Comparison of ENCODE assay signal across 17 mouse cellular contexts in genomic region chr5:108703754-108704626, GRCm38 (mm10). TPM values are rescaled to one million over a fixed set of nuclear protein-coding genes. Genes with fewer than 3 reads are reported as not detected.
DNase-seq lines count a peak whose midpoint lies in the region; ATAC-seq and TF ChIP-seq lines count a peak whose summit lies in the region.
"Had no signal": no experiment of that assay in that cellular context is flagged by ENCODE, and none has a peak within 500 bp of the region (broad histone marks: within the 10 kb centered on the region; RNA-seq: fewer than 3 reads in every experiment).

No protein-coding gene starts in this region.

- 84% methylated on average over 12 of the region's 12 CpGs for WGBS in forebrain, embryonic 10.5 days
- 88% methylated on average over 12 of the region's 12 CpGs for WGBS in forebrain, embryonic 13.5 days
- WGBS in lung, embryonic 14.5 days: 67% methylated on average over 12 of the region's 12 CpGs
- WGBS in lung, adult 2 months: 77% methylated on average over 12 of the region's 12 CpGs
- WGBS in hindbrain, embryonic 12.5 days: 84% methylated on average over 12 of the region's 12 CpGs
- 66% methylated on average over 12 of the region's 12 CpGs for WGBS in stomach, embryonic 14.5 days

- H3K9ac ChIP-seq in forebrain, embryonic 13.5 days: no peak overlapping the region
- no peak overlapping the region; the same call in 1 of the 2 replicates for H3K9ac ChIP-seq in lung, embryonic 14.5 days
- no peak overlapping the region for H3K9ac ChIP-seq in hindbrain, embryonic 12.5 days
- H3K9ac ChIP-seq in stomach, embryonic 14.5 days (replicated peaks; ENCODE audit: low read depth, low read length): 0 out of 2 replicates have a peak overlapping the region, but pooled peaks have one; percentile 6
- H3K9ac ChIP-seq: forebrain, embryonic 15.5 days; heart, embryonic 15.5 days; liver, embryonic 14.5 days had no signal

- no peak for TF ChIP-seq POLR2A in lung, adult 2 months (IDR thresholded peaks at IDR 0.05; ENCODE audit: borderline replicate concordance, extremely low read depth, low read depth, low read length)

- no peak overlapping the region for H3K4me2 ChIP-seq in forebrain, embryonic 13.5 days
- no peak overlapping the region for H3K4me2 ChIP-seq in lung, embryonic 14.5 days
- H3K4me2 ChIP-seq in hindbrain, embryonic 12.5 days (replicated peaks): no peak overlapping the region
- no peak overlapping the region for H3K4me2 ChIP-seq in stomach, embryonic 14.5 days (replicated peaks; ENCODE audit: low read depth, low read length)
- H3K4me2 ChIP-seq: forebrain, embryonic 15.5 days; heart, embryonic 15.5 days had no signal

- peaks cover 78% of the 10 kb centered on the region for H3K36me3 ChIP-seq in forebrain, embryonic 10.5 days (replicated peaks)
- H3K36me3 ChIP-seq in forebrain, embryonic 13.5 days (ENCODE audit: poor library complexity, severe bottlenecking): peaks cover 41% of the 10 kb centered on the region
- H3K36me3 ChIP-seq in lung, embryonic 14.5 days (ENCODE audit: insufficient read depth): peaks cover 38% of the 10 kb centered on the region
- H3K36me3 ChIP-seq in hindbrain, embryonic 12.5 days: peaks cover 29% of the 10 kb centered on the region
- H3K36me3 ChIP-seq in stomach, embryonic 14.5 days (ENCODE audit: control insufficient read depth, insufficient read depth, low read length): peaks cover 30% of the 10 kb centered on the region
- H3K36me3 ChIP-seq: forebrain, embryonic 15.5 days had no signal

- no peak for ATAC-seq in forebrain, embryonic 13.5 days
- ATAC-seq in lung, embryonic 14.5 days (ENCODE audit: insufficient read depth): peak; percentile 21
- 0 out of 2 replicates have a peak, but pooled peaks have one; percentile 2 for ATAC-seq in hindbrain, embryonic 12.5 days (ENCODE audit: low FRiP score)
- ATAC-seq in stomach, embryonic 14.5 days (ENCODE audit: insufficient number of reproducible peaks, insufficient read depth, low FRiP score, low read depth): no peak; the same call in 1 of the 2 replicates
- ATAC-seq: forebrain, embryonic 15.5 days; inflammation-experienced regulatory T-cells, adult 6 months had no signal

- no peak for TF ChIP-seq CTCF in lung, embryonic 14.5 days (IDR thresholded peaks at IDR 0.05; ENCODE audit: low read depth)
- no peak for TF ChIP-seq CTCF in lung, adult 2 months (IDR thresholded peaks at IDR 0.05; ENCODE audit: insufficient read depth, low read length)

- no peaks in the 10 kb centered on the region for H3K9me3 ChIP-seq in forebrain, embryonic 10.5 days
- no peaks in the 10 kb centered on the region for H3K9me3 ChIP-seq in forebrain, embryonic 13.5 days (replicated peaks)
- no peaks in the 10 kb centered on the region for H3K9me3 ChIP-seq in lung, embryonic 14.5 days (ENCODE audit: low read depth, low read length)
- H3K9me3 ChIP-seq in hindbrain, embryonic 12.5 days (replicated peaks): no peaks in the 10 kb centered on the region
- H3K9me3 ChIP-seq in stomach, embryonic 14.5 days (ENCODE audit: control insufficient read depth, low read depth, low read length): no peaks in the 10 kb centered on the region
- H3K9me3 ChIP-seq: forebrain, embryonic 15.5 days; G1E; heart, embryonic 15.5 days had no signal

- peaks cover 43% of the 10 kb centered on the region for H3K4me1 ChIP-seq in forebrain, embryonic 10.5 days
- 0 out of 2 replicates have a peak, but pooled peaks cover 8% of the 10 kb centered on the region for H3K4me1 ChIP-seq in forebrain, embryonic 13.5 days
- H3K4me1 ChIP-seq in lung, embryonic 14.5 days (ENCODE audit: insufficient read depth): peaks cover 5% of the 10 kb centered on the region; the same call in 1 of the 2 replicates
- no peaks in the 10 kb centered on the region for H3K4me1 ChIP-seq in lung, adult 2 months (ENCODE audit: control insufficient read depth, insufficient read depth, low read length)
- peaks cover 21% of the 10 kb centered on the region for H3K4me1 ChIP-seq in hindbrain, embryonic 12.5 days
- 0 out of 2 replicates have a peak, but pooled peaks cover 5% of the 10 kb centered on the region for H3K4me1 ChIP-seq in stomach, embryonic 14.5 days (ENCODE audit: control insufficient read depth, insufficient read depth, low read length)
- H3K4me1 ChIP-seq: forebrain, embryonic 15.5 days had no signal

- no peak for DNase-seq in forebrain, embryonic 10.5 days (ENCODE audit: extremely low spot score, low spot score)
- peak; percentile 40 for DNase-seq in lung, embryonic 14.5 days
- DNase-seq in lung, adult 2 months: no peak
- DNase-seq in urinary bladder, postnatal 4 days (ENCODE audit: low spot score in 2 of 2): no peak
- no peak for DNase-seq in ovary, postnatal 10 days (ENCODE audit: low spot score)
- DNase-seq: B cell, adult 2 months; cerebellum, adult 9-11 months; kidney, postnatal 36 days; thymus, adult 2 months had no signal

- H3K27me3 ChIP-seq in forebrain, embryonic 10.5 days (ENCODE audit: poor library complexity, severe bottlenecking): no peaks in the 10 kb centered on the region
- no peaks in the 10 kb centered on the region for H3K27me3 ChIP-seq in forebrain, embryonic 13.5 days
- H3K27me3 ChIP-seq in lung, embryonic 14.5 days (ENCODE audit: insufficient read depth, low read length): no peaks in the 10 kb centered on the region
- H3K27me3 ChIP-seq in hindbrain, embryonic 12.5 days: no peaks in the 10 kb centered on the region
- no peaks in the 10 kb centered on the region for H3K27me3 ChIP-seq in stomach, embryonic 14.5 days (ENCODE audit: control insufficient read depth, insufficient read depth, low read length)
- H3K27me3 ChIP-seq: forebrain, embryonic 15.5 days; heart, embryonic 15.5 days had no signal

- H3K27ac ChIP-seq in forebrain, embryonic 10.5 days: 0 out of 2 replicates have a peak overlapping the region, but pooled peaks have one; percentile 0
- no peak overlapping the region for H3K27ac ChIP-seq in forebrain, embryonic 13.5 days
- H3K27ac ChIP-seq in lung, embryonic 14.5 days (ENCODE audit: low read depth): no peak overlapping the region
- H3K27ac ChIP-seq in hindbrain, embryonic 12.5 days: no peak overlapping the region
- no peak overlapping the region for H3K27ac ChIP-seq in stomach, embryonic 14.5 days (ENCODE audit: low read length)
- H3K27ac ChIP-seq: forebrain, embryonic 15.5 days; heart, embryonic 15.5 days; liver, embryonic 14.5 days had no signal

- no peak overlapping the region for H3K4me3 ChIP-seq in forebrain, embryonic 10.5 days
- H3K4me3 ChIP-seq in forebrain, embryonic 13.5 days: no peak overlapping the region
- H3K4me3 ChIP-seq in lung, embryonic 14.5 days (ENCODE audit: low read depth, low read length): no peak overlapping the region
- H3K4me3 ChIP-seq in lung, adult 2 months (replicated peaks; ENCODE audit: extremely low read depth, low read depth, low read length): no peak overlapping the region
- H3K4me3 ChIP-seq in hindbrain, embryonic 12.5 days: no peak overlapping the region
- H3K4me3 ChIP-seq in stomach, embryonic 14.5 days (ENCODE audit: low read depth, low read length): no peak overlapping the region
- H3K4me3 ChIP-seq: forebrain, embryonic 15.5 days; heart, embryonic 15.5 days had no signal

RNA-seq across cellular contexts. Expression of gene Fgfrl1, which starts 11.8 kb away (rescaled TPM):
- polyA plus RNA-seq in forebrain, embryonic 10.5 days (2016; fragmentation: Nextera tagmentation; extraction: Ambion mirVana): 10.4 and 12.3 TPM in 2 replicates
- polyA plus RNA-seq in forebrain, embryonic 13.5 days (2015; fragmentation: Nextera tagmentation; extraction: Ambion mirVana): 5.5 and 5.6 TPM in 2 replicates
- 40.1 and 47.5 TPM in 2 replicates for polyA plus RNA-seq in lung, embryonic 14.5 days (2014; fragmentation: Nextera tagmentation; extraction: Ambion mirVana)
- 48.5 and 48.7 TPM in 2 replicates for polyA plus RNA-seq in lung, adult 2 months (2012; rRNA removed)
- 25.3 and 29.4 TPM in 2 replicates for polyA plus RNA-seq in hindbrain, embryonic 12.5 days (2016; fragmentation: Nextera tagmentation; extraction: Ambion mirVana)
- polyA plus RNA-seq in stomach, embryonic 14.5 days (2014; fragmentation: Nextera tagmentation; extraction: Ambion mirVana): 13.0 and 17.1 TPM in 2 replicates

RNA-seq across cellular contexts. Expression of gene Slc26a1, which starts 28.6 kb away (rescaled TPM):
- polyA plus RNA-seq in forebrain, embryonic 10.5 days (2016; fragmentation: Nextera tagmentation; extraction: Ambion mirVana): 0.77 and 1.0 TPM in 2 replicates
- polyA plus RNA-seq in forebrain, embryonic 13.5 days (2015; fragmentation: Nextera tagmentation; extraction: Ambion mirVana): 1.5 and 1.6 TPM in 2 replicates
- 0.60 and 0.70 TPM in 2 replicates for polyA plus RNA-seq in lung, embryonic 14.5 days (2014; fragmentation: Nextera tagmentation; extraction: Ambion mirVana)
- polyA plus RNA-seq in lung, adult 2 months (2012; rRNA removed): 0.05 and 0.11 TPM in 2 replicates
- 1.6 and 1.7 TPM in 2 replicates for polyA plus RNA-seq in hindbrain, embryonic 12.5 days (2016; fragmentation: Nextera tagmentation; extraction: Ambion mirVana)
- 1.1 and 1.9 TPM in 2 replicates for polyA plus RNA-seq in stomach, embryonic 14.5 days (2014; fragmentation: Nextera tagmentation; extraction: Ambion mirVana)

RNA-seq across cellular contexts. Expression of gene Dgkq, which starts 34.5 kb away (rescaled TPM):
- polyA plus RNA-seq in forebrain, embryonic 10.5 days (2016; fragmentation: Nextera tagmentation; extraction: Ambion mirVana): 11.3 and 13.3 TPM in 2 replicates
- polyA plus RNA-seq in forebrain, embryonic 13.5 days (2015; fragmentation: Nextera tagmentation; extraction: Ambion mirVana): 13.7 and 19.0 TPM in 2 replicates
- polyA plus RNA-seq in lung, embryonic 14.5 days (2014; fragmentation: Nextera tagmentation; extraction: Ambion mirVana): 8.7 and 12.1 TPM in 2 replicates
- polyA plus RNA-seq in lung, adult 2 months (2012; rRNA removed): 24.5 and 27.5 TPM in 2 replicates
- 21.9 and 23.5 TPM in 2 replicates for polyA plus RNA-seq in hindbrain, embryonic 12.5 days (2016; fragmentation: Nextera tagmentation; extraction: Ambion mirVana)
- polyA plus RNA-seq in stomach, embryonic 14.5 days (2014; fragmentation: Nextera tagmentation; extraction: Ambion mirVana): 9.1 and 11.6 TPM in 2 replicates

RNA-seq across cellular contexts. Expression of gene Idua, which starts 43.9 kb away (rescaled TPM):
- polyA plus RNA-seq in forebrain, embryonic 10.5 days (2016; fragmentation: Nextera tagmentation; extraction: Ambion mirVana): 10.2 and 11.0 TPM in 2 replicates
- 7.7 and 7.9 TPM in 2 replicates for polyA plus RNA-seq in forebrain, embryonic 13.5 days (2015; fragmentation: Nextera tagmentation; extraction: Ambion mirVana)
- polyA plus RNA-seq in lung, embryonic 14.5 days (2014; fragmentation: Nextera tagmentation; extraction: Ambion mirVana): 11.8 and 12.3 TPM in 2 replicates
- polyA plus RNA-seq in lung, adult 2 months (2012; rRNA removed): 28.4 and 34.5 TPM in 2 replicates
- polyA plus RNA-seq in hindbrain, embryonic 12.5 days (2016; fragmentation: Nextera tagmentation; extraction: Ambion mirVana): 11.2 and 12.9 TPM in 2 replicates
- 13.4 and 18.0 TPM in 2 replicates for polyA plus RNA-seq in stomach, embryonic 14.5 days (2014; fragmentation: Nextera tagmentation; extraction: Ambion mirVana)

Comparison
In these comparisons a context has a peak if more than half of its experiments do, and no peak if none do; other contexts are left out.
1. ATAC-seq: peak in lung, embryonic 14.5 days (single experiment) and hindbrain, embryonic 12.5 days (single experiment); none in forebrain, embryonic 13.5 days (single experiment) and stomach, embryonic 14.5 days (single experiment).